Mouse (Mus musculus) T-cell, adult 2 months (primary cell): ENCODE measurements around the gene Fkbpl.

Experiments used
- DNase-seq: peaks from one replicate; pipeline ENCODE4 v3.0.0; 2022; ENCODE audit warnings: low spot score

Gene Fkbpl

GRCm38 (mm10) chr17:34627093-34627942, 17.2 kb upstream of the Fkbpl start:
- peak; percentile 86 for DNase-seq

- DNase-seq = peak; percentile 21
These were observed 16.5 kb upstream of the Fkbpl start, which contains the start of gene Ppt2 for GRCm38 (mm10) chr17:34627943-34628643. Gene Ppt2 (minus strand): TSS chr17:34628510.

GRCm38 (mm10) chr17:34628644-34628967, 16.0 kb upstream of the Fkbpl start:
- DNase-seq = no peak

DNA sequence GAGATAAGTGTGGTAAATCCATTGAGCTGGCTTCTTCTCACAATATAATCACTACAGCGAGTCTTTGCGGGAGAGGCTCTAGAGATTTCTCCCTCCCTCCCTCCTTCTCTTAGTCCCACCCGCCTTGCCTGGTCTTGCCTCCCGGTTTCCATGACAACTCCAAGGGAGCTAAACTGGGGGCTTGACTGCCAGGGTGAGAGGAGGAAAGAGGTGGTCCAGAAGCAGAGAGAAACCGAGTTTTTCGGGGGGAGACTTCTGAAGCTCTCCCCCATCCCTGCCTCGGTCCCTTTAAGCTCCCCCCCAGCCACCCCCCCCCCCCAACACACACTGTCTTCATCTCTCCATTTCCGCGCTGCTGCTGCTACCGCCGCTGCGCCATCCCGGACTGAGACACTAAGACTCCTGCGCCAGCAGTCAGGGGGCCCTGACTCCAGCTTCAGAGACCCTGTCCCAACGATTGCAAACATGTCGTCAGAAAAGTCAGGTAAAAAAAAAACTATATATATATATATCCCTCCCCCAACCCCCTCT, 15.3 kb upstream of the Fkbpl start, which contains the start of gene Prrt1:
Gene Prrt1 (plus strand): TSS at position 313 of the 531 bp plus-strand sequence.
- DNase-seq = no peak

- DNase-seq = peak; percentile 78
These were observed 14.6 kb upstream of the Fkbpl start for GRCm38 (mm10) chr17:34629796-34630603.

DNA sequence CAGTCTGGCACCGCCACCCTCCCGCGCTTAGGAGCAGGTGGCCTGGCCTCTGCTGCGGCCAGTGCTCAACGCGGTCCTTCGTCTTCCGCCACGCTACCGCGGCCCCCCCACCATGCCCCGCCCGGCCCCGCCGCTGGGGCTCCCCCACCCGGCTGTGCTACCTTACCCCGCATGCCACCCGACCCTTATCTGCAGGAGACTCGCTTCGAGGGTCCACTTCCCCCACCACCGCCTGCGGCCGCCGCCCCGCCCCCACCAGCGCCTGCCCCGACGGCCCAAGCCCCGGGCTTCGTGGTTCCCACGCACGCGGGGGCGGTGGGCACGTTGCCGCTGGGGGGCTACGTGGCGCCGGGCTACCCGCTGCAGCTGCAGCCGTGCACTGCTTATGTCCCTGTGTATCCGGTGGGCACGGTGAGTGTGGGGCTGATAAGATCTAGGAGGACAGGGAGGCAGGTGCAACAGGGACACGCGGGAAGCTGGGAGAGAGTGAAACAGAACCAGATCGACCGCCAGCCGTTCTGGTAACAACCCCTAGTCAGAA, 13.7 kb upstream of the Fkbpl start:
- no peak for DNase-seq

GRCm38 (mm10) chr17:34631647-34632046, 12.9 kb upstream of the Fkbpl start:
- no peak for DNase-seq

DNA sequence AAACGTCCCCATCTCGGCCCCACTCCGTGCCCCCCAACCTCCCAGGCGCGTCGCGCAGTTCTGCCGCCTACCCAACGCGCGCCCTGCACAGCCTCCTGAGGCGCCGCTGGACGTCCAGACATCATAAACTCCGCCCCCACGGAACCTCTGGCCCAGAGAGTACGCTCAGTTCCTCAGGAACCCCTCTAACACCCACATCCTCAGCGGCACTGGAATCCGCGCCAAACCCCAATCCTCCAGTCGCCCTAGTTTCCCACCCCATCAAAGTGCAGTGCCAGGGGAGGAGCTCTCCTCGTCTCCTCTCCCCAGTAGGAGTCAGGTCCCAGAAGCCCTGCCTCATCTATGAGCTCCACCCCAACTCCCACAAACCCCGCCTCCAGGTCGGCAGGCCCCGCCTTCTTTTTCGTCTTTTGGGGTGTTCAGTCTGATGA, 12.3 kb upstream of the Fkbpl start:
- DNase-seq = peak; percentile 73

- no peak for DNase-seq
These were observed 8.9 kb upstream of the Fkbpl start for GRCm38 (mm10) chr17:34635671-34636070.

GRCm38 (mm10) chr17:34637459-34637858, 7.1 kb upstream of the Fkbpl start:
- no peak for DNase-seq

DNA sequence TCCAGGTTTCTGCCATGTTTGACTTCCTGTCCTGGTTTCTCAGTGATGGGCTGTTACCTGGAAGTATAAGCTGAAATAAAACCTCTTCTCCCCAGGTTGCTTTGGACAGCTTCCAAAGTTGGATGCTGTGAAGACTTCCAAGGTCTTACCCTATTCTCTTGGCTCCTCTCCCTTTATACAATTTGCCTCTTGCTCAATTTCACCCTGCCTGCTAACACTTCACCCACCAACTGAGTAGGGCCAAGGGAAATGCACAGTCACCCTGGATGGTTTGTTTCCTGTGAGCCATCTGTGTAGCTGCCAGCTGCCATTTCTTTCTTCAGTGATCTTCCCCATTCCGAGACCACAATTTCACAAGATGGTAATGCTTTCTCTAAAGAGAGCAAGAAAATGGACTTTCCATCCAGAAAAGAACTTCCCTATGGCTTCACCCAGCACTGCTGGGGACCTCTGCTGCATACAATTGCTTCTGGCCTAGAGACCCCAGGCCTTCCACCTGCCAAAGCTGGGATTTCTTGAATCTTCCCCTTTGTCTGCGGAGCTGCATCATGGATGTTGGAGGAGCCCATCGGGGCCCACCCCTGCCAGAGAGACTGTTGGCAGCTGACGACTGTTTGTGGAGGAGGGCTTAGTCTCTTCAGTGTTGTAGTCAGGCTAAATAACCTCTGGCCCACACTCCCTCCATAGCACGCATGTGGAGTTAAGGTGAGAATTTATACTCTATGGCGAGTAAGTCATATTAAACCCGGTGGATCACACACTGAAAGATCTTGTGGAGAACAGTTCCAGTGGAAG, 4.9 kb upstream of the Fkbpl start:
- DNase-seq = no peak

DNA sequence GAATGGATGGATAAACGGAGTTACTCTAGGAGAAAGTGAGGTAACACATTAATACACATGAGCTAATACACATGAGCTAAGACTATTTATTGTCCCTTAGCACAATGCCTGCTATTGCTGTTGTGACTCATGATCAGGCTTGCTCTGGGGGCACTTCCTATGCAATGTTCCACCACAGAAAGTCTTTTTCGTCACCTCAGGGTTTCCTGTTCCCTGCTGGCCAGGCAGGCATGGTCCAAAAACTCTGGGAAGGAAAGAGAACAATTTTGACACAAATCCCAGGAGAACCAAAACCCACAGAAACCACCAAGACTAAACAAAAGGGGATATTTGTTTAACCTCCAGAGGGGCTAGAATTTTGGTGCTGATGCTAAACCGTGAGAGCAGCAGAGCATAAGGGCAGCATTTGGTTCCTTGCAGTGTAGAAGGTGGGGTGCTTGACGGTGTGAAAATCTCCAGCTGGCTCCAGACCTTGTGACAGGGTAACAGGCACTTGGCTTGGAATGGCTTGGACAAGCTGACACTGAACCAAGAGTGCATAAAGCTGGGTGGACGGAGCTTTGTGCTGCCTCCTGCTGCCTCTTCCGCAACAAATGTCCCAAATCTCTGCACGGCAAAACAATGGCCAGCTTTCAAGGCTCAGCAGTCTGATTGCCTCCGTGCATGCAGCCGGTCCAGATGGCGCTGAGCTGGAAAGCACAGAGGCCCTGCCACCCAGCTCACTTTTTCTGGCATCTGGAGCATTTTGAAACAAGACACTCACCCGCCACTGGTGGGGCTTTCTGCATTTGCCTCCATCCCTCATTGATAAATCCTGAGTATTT, 3.6 kb upstream of the Fkbpl start:
- DNase-seq = no peak

- DNase-seq = no peak
These were observed 2.6 kb upstream of the Fkbpl start for GRCm38 (mm10) chr17:34641945-34642344.

- no peak for DNase-seq
These were observed 1.2 kb upstream of the Fkbpl start for GRCm38 (mm10) chr17:34643379-34643778.

DNA sequence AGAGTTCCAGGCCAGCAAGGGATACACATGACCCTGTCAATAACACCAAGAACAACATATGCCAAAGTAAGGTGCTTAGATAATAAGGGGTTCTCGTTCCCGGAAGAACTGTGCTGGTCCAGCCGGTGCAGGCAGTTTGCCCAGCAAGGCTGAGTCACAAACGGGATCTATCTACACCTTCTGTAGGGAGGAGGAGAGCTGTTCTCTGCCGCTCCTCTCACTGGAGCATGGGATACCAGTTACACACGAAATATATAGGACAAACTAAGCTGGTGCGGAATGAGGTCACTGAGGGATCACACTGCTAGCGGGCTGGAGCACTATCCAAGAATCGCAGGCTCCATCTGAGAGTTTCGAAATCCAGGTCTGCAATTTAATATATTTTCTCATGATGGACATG, 620 bp upstream of the Fkbpl start:
- DNase-seq = no peak

- no peak for DNase-seq
These were observed 779 bp downstream of the Fkbpl start for GRCm38 (mm10) chr17:34645256-34645829.

- no peak for DNase-seq
These were observed 1.4 kb downstream of the Fkbpl start for GRCm38 (mm10) chr17:34645831-34646511.

- DNase-seq = peak; percentile 98
These were observed 2.6 kb downstream of the Fkbpl start, which contains the start of gene Atf6b for GRCm38 (mm10) chr17:34646906-34647787. Gene Atf6b (plus strand): TSS chr17:34647146.
